Mouse (Mus musculus) liver, embryonic 12.5 days (tissue): Measurements from ENCODE around the gene Nhlrc3. TPM values are rescaled to one million over a fixed set of nuclear protein-coding genes. Genes with fewer than 3 reads are reported as not detected.

Experiments used
- ATAC-seq: fragments of 200-750 bp; cut with Nextera tagmentation; 2 replicates; pipeline ENCODE4 v1.8.0; 2017; ENCODE audit warnings: moderate number of reproducible peaks, mild to moderate bottlenecking, moderate library complexity
- H3K27ac ChIP-seq: fragments of 300-500 bp; sonication (generic); 2 replicates; pipeline ENCODE4 v1.5.1; 2016; ENCODE audit warnings: mild to moderate bottlenecking
- H3K27me3 ChIP-seq: fragments of 300-500 bp; sonication (generic); replicated peaks from 2 replicates; pipeline ENCODE4 v1.6.1; 2016; ENCODE audit warnings: mild to moderate bottlenecking, moderate library complexity
- H3K36me3 ChIP-seq: fragments of 300-500 bp; sonication (generic); 2 replicates; pipeline ENCODE4 v1.6.1; 2016; ENCODE audit warnings: mild to moderate bottlenecking, moderate library complexity
- H3K4me1 ChIP-seq: fragments of 300-500 bp; sonication (generic); 2 replicates; pipeline ENCODE4 v1.6.1; 2016
- H3K4me2 ChIP-seq: fragments of 300-500 bp; sonication (generic); 2 replicates; pipeline ENCODE4 v1.6.1; 2016; ENCODE audit warnings: mild to moderate bottlenecking, moderate library complexity
- H3K4me3 ChIP-seq: fragments of 300-500 bp; sonication (generic); 2 replicates; pipeline ENCODE4 v1.5.1; 2016; ENCODE audit warnings: mild to moderate bottlenecking, moderate library complexity
- H3K9ac ChIP-seq: fragments of 300-500 bp; sonication (generic); 2 replicates; pipeline ENCODE4 v1.6.1; 2016; ENCODE audit warnings: mild to moderate bottlenecking, moderate library complexity
- H3K9me3 ChIP-seq: fragments of 300-500 bp; sonication (generic); replicated peaks from 2 replicates; pipeline ENCODE4 v1.6.1; 2016; ENCODE audit warnings: mild to moderate bottlenecking, moderate library complexity
- WGBS: fragments of 180-500 bp; shearing (Covaris S2); methylation state at CpG from one replicate; pipeline ENCODE4 v1.1.7; 2016; ENCODE audit not compliant: insufficient replicate concordance; 5-methylcytosine and 5-hydroxymethylcytosine counted together
- polyA plus RNA-seq: library from polyadenylated mRNA; unstranded; fragments of >200 nt; fragmentation: Nextera tagmentation; extraction: Ambion mirVana; gene quantifications from 2 replicates; pipeline ENCODE4 v1.2.1, GENCODE M21; 2016

Gene Nhlrc3
- 5.9 TPM in 2 replicates for polyA plus RNA-seq

- Histone ChIP-seq H3K27me3 (no peaks in the 10 kb centered on the region), H3K4me1 (peaks cover 46% of the 10 kb centered on the region), H3K27ac (peak within 1 kb of the TSS; percentile 86), H3K4me3 (peak within 1 kb of the TSS; percentile 97), H3K4me2 (peak within 1 kb of the TSS; percentile 79), H3K36me3 (peaks cover 33% of the 10 kb centered on the region), H3K9ac (peak within 1 kb of the TSS; percentile 88), H3K9me3 (no peaks in the 10 kb centered on the region)
- peak; percentile 92 for ATAC-seq
- under 1% methylated on average over 52 of the region's 52 CpGs for WGBS
These were observed at the start of gene Nhlrc3, which contains the start of gene Proser1 for GRCm38 (mm10) chr3:53463046-53463764. Gene Nhlrc3 (minus strand): TSS chr3:53463332. Gene Proser1 (plus strand): TSS chr3:53463666.

- Histone ChIP-seq H3K27ac (no peak overlapping the region), H3K9me3 (no peaks in the 10 kb centered on the region), H3K4me1 (no peaks in the 10 kb centered on the region), H3K4me3 (no peak overlapping the region), H3K36me3 (no peaks in the 10 kb centered on the region), H3K9ac (no peak overlapping the region), H3K4me2 (no peak overlapping the region), H3K27me3 (no peaks in the 10 kb centered on the region)
- 61% methylated on average over 6 of the region's 6 CpGs for WGBS
- ATAC-seq, result no peak
These were observed 39.3 kb upstream of the Nhlrc3 start for GRCm38 (mm10) chr3:53502428-53502827.

GRCm38 (mm10) chr3:53498351-53498905, 35.3 kb upstream of the Nhlrc3 start:
- Histone ChIP-seq H3K4me2 (no peak overlapping the region), H3K27ac (no peak overlapping the region), H3K36me3 (no peaks in the 10 kb centered on the region), H3K27me3 (no peaks in the 10 kb centered on the region), H3K9me3 (no peaks in the 10 kb centered on the region), H3K9ac (no peak overlapping the region), H3K4me3 (no peak overlapping the region), H3K4me1 (no peaks in the 10 kb centered on the region)
- no peak for ATAC-seq
- 66% methylated on average over 6 of the region's 6 CpGs for WGBS

- H3K4me2 ChIP-seq, result 0 out of 2 replicates have a peak within 1 kb of the TSS, but pooled peaks have one; percentile 2
- H3K4me1 ChIP-seq, result peaks cover 15% of the 10 kb centered on the region
- H3K9ac ChIP-seq, result no peak within 1 kb of the TSS
- ATAC-seq, result no peak
- H3K27ac ChIP-seq, result no peak within 1 kb of the TSS
- H3K4me3 ChIP-seq, result no peak within 1 kb of the TSS
- H3K27me3 ChIP-seq, result no peaks in the 10 kb centered on the region
- H3K9me3 ChIP-seq, result no peaks in the 10 kb centered on the region
- no peaks in the 10 kb centered on the region for H3K36me3 ChIP-seq
- 65% methylated on average over 6 of the region's 6 CpGs for WGBS
These were observed 25.2 kb upstream of the Nhlrc3 start, which contains the start of gene Stoml3 for GRCm38 (mm10) chr3:53488353-53488752. Gene Stoml3 (plus strand): TSS chr3:53488653.

- no peak overlapping the region for H3K4me3 ChIP-seq
- 0 out of 2 replicates have a peak overlapping the region, but pooled peaks have one; percentile 2 for H3K4me2 ChIP-seq
- no peaks in the 10 kb centered on the region for H3K9me3 ChIP-seq
- H3K27me3 ChIP-seq, result no peaks in the 10 kb centered on the region
- WGBS, result 24% methylated on average over 9 of the region's 9 CpGs
- no peak overlapping the region for H3K9ac ChIP-seq
- no peak overlapping the region; the same call in 1 of the 2 replicates for H3K27ac ChIP-seq
- H3K36me3 ChIP-seq, result peaks cover 6% of the 10 kb centered on the region
- H3K4me1 ChIP-seq, result peaks cover 15% of the 10 kb centered on the region
- ATAC-seq, result peak; percentile 61; the same call in 1 of the 2 replicates
These were observed 24.0 kb upstream of the Nhlrc3 start for GRCm38 (mm10) chr3:53486996-53487576.

GRCm38 (mm10) chr3:53486561-53486960, 23.4 kb upstream of the Nhlrc3 start:
- no peak overlapping the region for H3K4me2 ChIP-seq
- H3K4me3 ChIP-seq, result no peak overlapping the region
- H3K27me3 ChIP-seq, result no peaks in the 10 kb centered on the region
- no peak for ATAC-seq
- H3K36me3 ChIP-seq, result peaks cover 11% of the 10 kb centered on the region
- no peaks in the 10 kb centered on the region for H3K9me3 ChIP-seq
- H3K9ac ChIP-seq, result no peak overlapping the region
- peaks cover 15% of the 10 kb centered on the region for H3K4me1 ChIP-seq
- H3K27ac ChIP-seq, result no peak overlapping the region
- 72% methylated on average over 10 of the region's 10 CpGs for WGBS

- H3K4me3 ChIP-seq, result no peak overlapping the region
- no peak overlapping the region for H3K4me2 ChIP-seq
- H3K9me3 ChIP-seq, result no peaks in the 10 kb centered on the region
- WGBS, result 47% methylated on average over 8 of the region's 8 CpGs
- H3K36me3 ChIP-seq, result peaks cover 37% of the 10 kb centered on the region
- no peak overlapping the region for H3K27ac ChIP-seq
- H3K9ac ChIP-seq, result no peak overlapping the region
- H3K4me1 ChIP-seq, result peaks cover 15% of the 10 kb centered on the region
- ATAC-seq, result no peak
- H3K27me3 ChIP-seq, result no peaks in the 10 kb centered on the region
These were observed 20.4 kb upstream of the Nhlrc3 start for GRCm38 (mm10) chr3:53483414-53484059.

- Histone ChIP-seq H3K9ac (no peak overlapping the region), H3K4me1 (no peaks in the 10 kb centered on the region), H3K9me3 (no peaks in the 10 kb centered on the region), H3K27ac (no peak overlapping the region), H3K27me3 (no peaks in the 10 kb centered on the region), H3K4me3 (no peak overlapping the region), H3K36me3 (peaks cover 84% of the 10 kb centered on the region), H3K4me2 (no peak overlapping the region)
- 90% methylated on average over 30 of the region's 30 CpGs for WGBS
- ATAC-seq, result 0 out of 2 replicates have a peak, but pooled peaks have one; percentile 35
These were observed 15.4 kb upstream of the Nhlrc3 start for GRCm38 (mm10) chr3:53478419-53479046.

GRCm38 (mm10) chr3:53477468-53477867, 14.3 kb upstream of the Nhlrc3 start:
- no peak overlapping the region for H3K4me2 ChIP-seq
- H3K9me3 ChIP-seq, result no peaks in the 10 kb centered on the region
- no peaks in the 10 kb centered on the region for H3K4me1 ChIP-seq
- H3K27me3 ChIP-seq, result no peaks in the 10 kb centered on the region
- no peak overlapping the region for H3K4me3 ChIP-seq
- H3K9ac ChIP-seq, result no peak overlapping the region
- no peak overlapping the region for H3K27ac ChIP-seq
- ATAC-seq, result no peak
- peaks cover 92% of the 10 kb centered on the region for H3K36me3 ChIP-seq
- WGBS, result 89% methylated on average over 17 of the region's 17 CpGs

GRCm38 (mm10) chr3:53475889-53476288, 12.8 kb upstream of the Nhlrc3 start:
- Histone ChIP-seq H3K27me3 (no peaks in the 10 kb centered on the region), H3K4me1 (no peaks in the 10 kb centered on the region), H3K9me3 (no peaks in the 10 kb centered on the region), H3K4me2 (no peak overlapping the region), H3K27ac (no peak overlapping the region), H3K9ac (no peak overlapping the region), H3K4me3 (no peak overlapping the region), H3K36me3 (peaks cover 95% of the 10 kb centered on the region)
- ATAC-seq, result no peak
- 71% methylated on average over 6 of the region's 6 CpGs for WGBS

- Histone ChIP-seq H3K9ac (no peak overlapping the region), H3K27ac (no peak overlapping the region), H3K27me3 (no peaks in the 10 kb centered on the region), H3K9me3 (no peaks in the 10 kb centered on the region), H3K4me3 (no peak overlapping the region), H3K36me3 (peaks cover 97% of the 10 kb centered on the region), H3K4me1 (peaks cover 7% of the 10 kb centered on the region; the same call in 1 of the 2 replicates), H3K4me2 (no peak overlapping the region)
- ATAC-seq, result no peak
- 80% methylated on average over 4 of the region's 4 CpGs for WGBS
These were observed 11.0 kb upstream of the Nhlrc3 start for GRCm38 (mm10) chr3:53474179-53474578.
